Mouse (Mus musculus) midbrain, embryonic 12.5 days (tissue): ENCODE results near the gene Gm21680. TPM values are rescaled to one million over a fixed set of nuclear protein-coding genes. Genes with fewer than 3 reads are reported as not detected.

Source experiments
- polyA plus RNA-seq: library from polyadenylated mRNA; unstranded; fragments of >200 nt; fragmentation: Nextera tagmentation; extraction: Ambion mirVana; gene quantifications from 2 replicates; pipeline ENCODE4 v1.2.1, GENCODE M21; 2016

Gm21680 gene
- polyA plus RNA-seq, 1 experiment from 2014 or later = not detected

Other genes starting within 250 kb of the Gm21680 start
- gene Actr3b, start 212.7 kb downstream of the Gm21680 start, polyA plus RNA-seq = 7.7 and 7.9 TPM in 2 replicates
- gene Gm21663, start 30.3 kb downstream of the Gm21680 start, polyA plus RNA-seq = not detected in 2 replicates
- gene Gm21671, start 18.2 kb downstream of the Gm21680 start, polyA plus RNA-seq = 0.12 TPM in 1 of 2 replicates, not detected in the other
- gene Gm21698, start 16.0 kb upstream of the Gm21680 start, polyA plus RNA-seq = not detected in 2 replicates
- gene Gm1979, start 32.1 kb upstream of the Gm21680 start, polyA plus RNA-seq = 0.10 TPM in 1 of 2 replicates, not detected in the other
- 0.09 TPM in 1 of 2 replicates, not detected in the other for gene Gm5862, start 50.3 kb upstream of the Gm21680 start, polyA plus RNA-seq
- 0.17 TPM in 1 of 2 replicates, not detected in the other for gene Speer4a, start 66.9 kb upstream of the Gm21680 start, polyA plus RNA-seq
- gene Gm7347, start 85.9 kb upstream of the Gm21680 start, polyA plus RNA-seq = not detected in 2 replicates
- gene Gm10471, start 116.6 kb upstream of the Gm21680 start, polyA plus RNA-seq = 0.08 TPM in 1 of 2 replicates, not detected in the other
- gene 5031410I06Rik, start 132.7 kb upstream of the Gm21680 start, polyA plus RNA-seq = 0.13 TPM in 1 of 2 replicates, not detected in the other
- gene Gm10220, start 148.8 kb upstream of the Gm21680 start, polyA plus RNA-seq = 0.09 TPM in 1 of 2 replicates, not detected in the other